Mouse (Mus musculus) embryonic stem cell, embryonic (primary cell): Measurements from ENCODE around the gene Tor1a.

Source experiments
- CTCF ChIA-PET, 4 experiments: fragments of 300-600 bp in 2 of 4; fragments of 350-600 bp in 2 of 4; sonication (Branson Sonifier 250); formaldehyde crosslinking; loops; one replicate each; lab custom pipeline; 2022; ENCODE audit warnings: inconsistent platforms in 2 of 4; lab: Charles Lee
- POLR2A ChIA-PET, 4 experiments: fragments of 300-600 bp in 2 of 4; fragments of 350-600 bp in 2 of 4; sonication (Branson Sonifier 250); formaldehyde crosslinking; loops; one replicate each; lab custom pipeline; 2022; ENCODE audit warnings: antibody characterized with exemption in 4 of 4, inconsistent platforms in 1 of 4; lab: Charles Lee

The Tor1a gene

GRCm38 (mm10) chr2:30933917-30934450 is 33.7 kb downstream of the Tor1a start:
- CTCF ChIA-PET, result interaction anchor here (0.6 to 3.0 kb wide), 42 partner anchors 9 to 854 kb away, joined by 3 to 24 read pairs (median 4); partner anchors contain the start of genes Tor1b (in 2 of the 4) and Ntmt1 (in 1 of the 4)
- POLR2A ChIA-PET, result interaction anchor here in 3 of 4 experiments (0.5 to 1.9 kb wide), 8 partner anchors 11 to 208 kb away, joined by 3 to 7 read pairs (median 3); partner anchors contain the start of gene Fnbp1 (in 1 of the 3)

- CTCF ChIA-PET, result interaction anchor here (0.6 to 3.0 kb wide), 11 partner anchors 29 to 767 kb away, joined by 3 to 24 read pairs (median 6); no protein-coding TSS in a partner anchor
Measured at GRCm38 (mm10) chr2:30933032-30933431, 34.7 kb downstream of the Tor1a start.

GRCm38 (mm10) chr2:30931922-30932321 is 35.8 kb downstream of the Tor1a start:
- POLR2A ChIA-PET, result interaction anchor here in 2 of 4 experiments (0.6 to 1.2 kb wide), 4 partner anchors 55 to 262 kb away, joined by 3 to 6 read pairs (median 3); no protein-coding TSS in a partner anchor
- CTCF ChIA-PET, result interaction anchor here in 3 of 4 experiments (1.0 to 1.9 kb wide), 5 partner anchors 41 to 496 kb away, joined by 3 to 7 read pairs (median 3); partner anchors contain the start of gene Ntmt1 (in 1 of the 3)

More at GRCm38 (mm10) chr2:30933032-30933431, 34.7 kb downstream of the Tor1a start:
- POLR2A ChIA-PET, result interaction anchor here in 2 of 4 experiments (0.7 to 1.2 kb wide), 3 partner anchors 10 to 30 kb away, joined by 3 to 4 read pairs (median 3); partner anchors contain the start of gene Tor1b (in 1 of the 2)

- POLR2A ChIA-PET, result interaction anchor here in 1 of 4 experiments (1.2 kb wide), 1 partner anchor 239 kb away, joined by 3 read pairs; no protein-coding TSS in a partner anchor
- CTCF ChIA-PET, result interaction anchor here in 3 of 4 experiments (0.7 to 1.9 kb wide), 5 partner anchors 29 to 316 kb away, joined by 3 to 7 read pairs (median 3); partner anchors contain the start of gene Ntmt1 (in 1 of the 3)
Measured at GRCm38 (mm10) chr2:30930846-30931245, 36.9 kb downstream of the Tor1a start.

- ChIA-PET CTCF (interaction anchor here (0.6 to 4.0 kb wide), 77 partner anchors 9 to 1085 kb away, joined by 3 to 36 read pairs (median 4); partner anchors contain the start of genes Ntmt1 (in 2 of the 4), Asb6 (in 1 of the 4), BC005624 (in 1 of the 4) and Miga2 (in 1 of the 4)), POLR2A (interaction anchor here (0.5 to 4.3 kb wide), 42 partner anchors 9 to 1102 kb away, joined by 3 to 22 read pairs (median 4); partner anchors contain the start of genes Tor1b (in 2 of the 4), Gpr107 (in 1 of the 4), Ier5l (in 1 of the 4) and Miga2 (in 1 of the 4))
Measured at GRCm38 (mm10) chr2:30929483-30930045, 38.2 kb downstream of the Tor1a start, which contains the start of gene Ptges. Gene Ptges, minus strand, starts transcription at chr2:30929863.

GRCm38 (mm10) chr2:30928893-30929482 is 38.7 kb downstream of the Tor1a start:
- POLR2A ChIA-PET, result interaction anchor here (0.5 to 4.3 kb wide), 46 partner anchors 9 to 1102 kb away, joined by 3 to 22 read pairs (median 4); partner anchors contain the start of genes Tor1b (in 2 of the 4), Gpr107 (in 1 of the 4), Ier5l (in 1 of the 4) and Miga2 (in 1 of the 4)
- CTCF ChIA-PET, result interaction anchor here (0.6 to 4.0 kb wide), 81 partner anchors 9 to 1084 kb away, joined by 3 to 36 read pairs (median 4); partner anchors contain the start of genes Tor1a (in 2 of the 4), Asb6 (in 1 of the 4), BC005624 (in 1 of the 4) and Miga2 (in 1 of the 4)

- ChIA-PET CTCF (interaction anchor here (0.6 to 4.0 kb wide), 42 partner anchors 9 to 810 kb away, joined by 3 to 36 read pairs (median 6); partner anchors contain the start of genes Ntmt1 (in 1 of the 4), Tor1a (in 1 of the 4) and Tor1b (in 1 of the 4)), POLR2A (interaction anchor here in 3 of 4 experiments (0.6 to 4.3 kb wide), 21 partner anchors 9 to 467 kb away, joined by 3 to 22 read pairs (median 6); partner anchors contain the start of genes Ntmt1 (in 1 of the 3) and Tor1b (in 1 of the 3))
Measured at GRCm38 (mm10) chr2:30927844-30928628, 39.7 kb downstream of the Tor1a start.

- POLR2A ChIA-PET, result interaction anchor here (0.5 to 4.3 kb wide), 29 partner anchors 8 to 237 kb away, joined by 3 to 22 read pairs (median 4); partner anchors contain the start of genes Tor1b (in 2 of the 4) and Ntmt1 (in 1 of the 4)
- CTCF ChIA-PET, result interaction anchor here (0.6 to 4.0 kb wide), 21 partner anchors 9 to 487 kb away, joined by 3 to 36 read pairs (median 3); partner anchors contain the start of genes Tor1a (in 1 of the 4) and Tor1b (in 1 of the 4)
Measured at GRCm38 (mm10) chr2:30927151-30927781, 40.5 kb downstream of the Tor1a start.

- ChIA-PET CTCF (interaction anchor here in 3 of 4 experiments (0.6 to 4.0 kb wide), 16 partner anchors 8 to 486 kb away, joined by 3 to 36 read pairs (median 4); partner anchors contain the start of genes Tor1a (in 1 of the 3) and Tor1b (in 1 of the 3)), POLR2A (interaction anchor here (0.7 to 4.3 kb wide), 18 partner anchors 8 to 237 kb away, joined by 3 to 22 read pairs (median 4); partner anchors contain the start of genes Ntmt1 (in 1 of the 4) and Tor1b (in 1 of the 4))
Measured at GRCm38 (mm10) chr2:30926381-30926780, 41.4 kb downstream of the Tor1a start.

GRCm38 (mm10) chr2:30925181-30925580 is 42.6 kb downstream of the Tor1a start:
- CTCF ChIA-PET, result interaction anchor here in 2 of 4 experiments (0.6 to 2.6 kb wide), 3 partner anchors 18 to 34 kb away, joined by 3 to 13 read pairs (median 4); no protein-coding TSS in a partner anchor
- POLR2A ChIA-PET, result interaction anchor here in 1 of 4 experiments (0.6 to 2.6 kb wide), 5 partner anchors 8 to 104 kb away, joined by 3 to 8 read pairs (median 3); no protein-coding TSS in a partner anchor

- ChIA-PET CTCF (interaction anchor here in 1 of 4 experiments (0.7 kb wide), 1 partner anchor 20 kb away, joined by 4 read pairs; no protein-coding TSS in a partner anchor), POLR2A (interaction anchor here in 1 of 4 experiments (0.8 kb wide), 1 partner anchor 11 kb away, joined by 3 read pairs; no protein-coding TSS in a partner anchor)
Measured at GRCm38 (mm10) chr2:30923099-30923498, 44.6 kb downstream of the Tor1a start.

GRCm38 (mm10) chr2:30920216-30920615 is 47.5 kb downstream of the Tor1a start:
- ChIA-PET CTCF (interaction anchor here in 3 of 4 experiments (0.6 to 4.2 kb wide), 8 partner anchors 8 to 561 kb away, joined by 3 to 36 read pairs (median 4); partner anchors contain the start of gene Ptges (in 2 of the 3)), POLR2A (interaction anchor here in 3 of 4 experiments (0.6 to 4.8 kb wide), 5 partner anchors 16 to 505 kb away, joined by 3 to 65 read pairs (median 3); partner anchors contain the start of gene Crat (in 1 of the 3))

GRCm38 (mm10) chr2:30918780-30919329 is 48.9 kb downstream of the Tor1a start:
- POLR2A ChIA-PET, result interaction anchor here (0.6 to 4.8 kb wide), 35 partner anchors 8 to 681 kb away, joined by 3 to 65 read pairs (median 3); partner anchors contain the start of genes Ptges (in 3 of the 4), Fnbp1 (in 1 of the 4), Ier5l (in 1 of the 4) and Lrrc8a (in 1 of the 4)
- CTCF ChIA-PET, result interaction anchor here (0.6 to 4.2 kb wide), 27 partner anchors 8 to 564 kb away, joined by 3 to 36 read pairs (median 4); partner anchors contain the start of genes Ptges (in 3 of the 4) and Ntmt1 (in 2 of the 4)

GRCm38 (mm10) chr2:30918126-30918525 is 49.6 kb downstream of the Tor1a start:
- ChIA-PET CTCF (interaction anchor here (0.6 to 4.2 kb wide), 15 partner anchors 9 to 391 kb away, joined by 3 to 36 read pairs (median 4); partner anchors contain the start of genes Ptges (in 3 of the 4) and Ntmt1 (in 1 of the 4)), POLR2A (interaction anchor here (0.5 to 4.8 kb wide), 25 partner anchors 9 to 444 kb away, joined by 3 to 65 read pairs (median 4); partner anchors contain the start of genes Ptges (in 2 of the 4), Fnbp1 (in 1 of the 4), Ier5l (in 1 of the 4) and Ntmt1 (in 1 of the 4))
